Mouse (Mus musculus) hindbrain, postnatal 0 days (tissue): ENCODE measurements around the gene Gm42421. TPM values are rescaled to one million over a fixed set of nuclear protein-coding genes. Genes with fewer than 3 reads are reported as not detected.

Experiments used
- ATAC-seq: fragments of 200-750 bp; cut with Nextera tagmentation; 2 replicates; pipeline ENCODE4 v1.8.0; 2017; ENCODE audit warnings: mild to moderate bottlenecking, moderate TSS enrichment, moderate library complexity
- DNase-seq: peaks from one replicate; pipeline ENCODE4 v3.0.0-alpha.2; 2015; ENCODE audit warnings: low spot score
- H3K27ac ChIP-seq: fragments of 300-500 bp; sonication (generic); 2 replicates; pipeline ENCODE4 v1.5.1; 2014; ENCODE audit warnings: mild to moderate bottlenecking
- H3K27me3 ChIP-seq: fragments of 300-500 bp; sonication (generic); 2 replicates; pipeline ENCODE4 v1.6.1; 2014; ENCODE audit warnings: low read length, mixed read lengths; ENCODE audit not compliant: insufficient read depth
- H3K36me3 ChIP-seq: fragments of 300-500 bp; sonication (generic); 2 replicates; pipeline ENCODE4 v1.6.1; 2014; ENCODE audit warnings: low read length, mixed read lengths; ENCODE audit not compliant: insufficient read depth
- H3K4me1 ChIP-seq: fragments of 300-500 bp; sonication (generic); 2 replicates; pipeline ENCODE4 v1.6.1; 2014; ENCODE audit warnings: antibody characterized with exemption, low read length, mixed read lengths; ENCODE audit not compliant: insufficient read depth
- H3K4me2 ChIP-seq: fragments of 300-500 bp; sonication (generic); 2 replicates; pipeline ENCODE4 v1.6.1; 2014; ENCODE audit warnings: low read depth, mild to moderate bottlenecking, low read length, moderate library complexity, mixed read lengths
- H3K4me3 ChIP-seq: fragments of 300-500 bp; sonication (generic); 2 replicates; pipeline ENCODE4 v1.5.1; 2014; ENCODE audit warnings: low read length
- H3K9ac ChIP-seq: fragments of 300-500 bp; sonication (generic); replicated peaks from 2 replicates; pipeline ENCODE4 v1.6.1; 2014; ENCODE audit warnings: mild to moderate bottlenecking, low read length, moderate library complexity, mixed read lengths
- H3K9me3 ChIP-seq: fragments of 300-500 bp; sonication (generic); 2 replicates; pipeline ENCODE4 v1.6.1; 2016; ENCODE audit warnings: low read length, mixed read lengths
- CTCF ChIP-seq: IDR thresholded peaks from 2 replicates; pipeline ENCODE4 v1.5.1; 2016; ENCODE audit warnings: antibody characterized with exemption, control low read depth, low read depth
- WGBS: fragments of 180-500 bp; shearing (Covaris S2); extraction: QIAGEN DNeasy Blood & Tissue Kit; methylation state at CpG from one replicate; pipeline ENCODE4 v1.1.7; 2014; 5-methylcytosine and 5-hydroxymethylcytosine counted together
- polyA plus RNA-seq: library from polyadenylated mRNA; unstranded; fragments of >200 nt; fragmentation: Nextera tagmentation; extraction: Ambion mirVana; gene quantifications from 2 replicates; pipeline ENCODE4 v1.2.1, GENCODE M21; 2015
- total RNA-seq: library from RNA; depleted of rRNA; stranded (reverse); fragments of >200 nt; gene quantifications from 2 replicates; pipeline ENCODE4 v1.2.3, GENCODE M21; 2014; rRNA removed

Gene Gm42421
- total RNA-seq (0.99 TPM in 1 of 2 replicates, not detected in the other), polyA plus RNA-seq (1.5 and 2.8 TPM in 2 replicates)

GRCm38 (mm10) chr5:143927875-143928274 is at the start of gene Gm42421:
Gm42421 (plus strand) TSS chr5:143928175.
- Histone ChIP-seq H3K4me1 (no peaks in the 10 kb centered on the region), H3K9me3 (no peaks in the 10 kb centered on the region), H3K9ac (no peak within 1 kb of the TSS), H3K27me3 (no peaks in the 10 kb centered on the region), H3K4me3 (no peak within 1 kb of the TSS), H3K27ac (no peak within 1 kb of the TSS), H3K4me2 (no peak within 1 kb of the TSS), H3K36me3 (peaks cover 60% of the 10 kb centered on the region)
- DNase-seq (no peak), ATAC-seq (no peak)
- no peak for TF ChIP-seq CTCF
- WGBS: 96% methylated on average over 8 of the region's 8 CpGs

GRCm38 (mm10) chr5:143885274-143885673 is 42.7 kb upstream of the Gm42421 start:
- 98% methylated on average over 3 of the region's 3 CpGs for WGBS
- peaks cover 89% of the 10 kb centered on the region for H3K36me3 ChIP-seq

GRCm38 (mm10) chr5:143890741-143891140 is 37.2 kb upstream of the Gm42421 start:
- Histone ChIP-seq H3K9ac (no peak overlapping the region), H3K4me2 (no peak overlapping the region), H3K4me3 (no peak overlapping the region), H3K9me3 (no peaks in the 10 kb centered on the region), H3K27ac (no peak overlapping the region), H3K4me1 (no peaks in the 10 kb centered on the region), H3K27me3 (no peaks in the 10 kb centered on the region), H3K36me3 (peaks cover 52% of the 10 kb centered on the region)
- ATAC-seq: no peak
- 90% methylated on average over 6 of the region's 6 CpGs for WGBS
- no peak for TF ChIP-seq CTCF
- no peak for DNase-seq

More at GRCm38 (mm10) chr5:143885274-143885673, 42.7 kb upstream of the Gm42421 start:
- no peaks in the 10 kb centered on the region for H3K27me3 ChIP-seq
- ATAC-seq: no peak
- no peak overlapping the region for H3K27ac ChIP-seq
- H3K4me2 ChIP-seq: no peak overlapping the region
- H3K4me3 ChIP-seq: no peak overlapping the region
- DNase-seq: no peak
- no peak overlapping the region for H3K9ac ChIP-seq
- TF ChIP-seq CTCF: no peak
- no peaks in the 10 kb centered on the region for H3K4me1 ChIP-seq
- no peaks in the 10 kb centered on the region for H3K9me3 ChIP-seq

GRCm38 (mm10) chr5:143892255-143892886 is 35.6 kb upstream of the Gm42421 start:
- 76% methylated on average over 9 of the region's 9 CpGs for WGBS
- Histone ChIP-seq H3K9ac (no peak overlapping the region), H3K27ac (no peak overlapping the region), H3K4me1 (no peaks in the 10 kb centered on the region), H3K27me3 (no peaks in the 10 kb centered on the region), H3K4me2 (no peak overlapping the region), H3K36me3 (peaks cover 44% of the 10 kb centered on the region), H3K4me3 (no peak overlapping the region), H3K9me3 (no peaks in the 10 kb centered on the region)
- TF ChIP-seq CTCF: peak; percentile 34
- ATAC-seq (no peak), DNase-seq (peak; percentile 14)

- DNase-seq (no peak), ATAC-seq (no peak)
- H3K4me2 ChIP-seq: no peak overlapping the region
- no peak for TF ChIP-seq CTCF
- 72% methylated on average over 5 of the region's 5 CpGs for WGBS
- H3K9ac ChIP-seq: no peak overlapping the region
- H3K27me3 ChIP-seq: no peaks in the 10 kb centered on the region
- H3K36me3 ChIP-seq: peaks cover 44% of the 10 kb centered on the region
- H3K4me1 ChIP-seq: no peaks in the 10 kb centered on the region
- H3K27ac ChIP-seq: no peak overlapping the region
- H3K9me3 ChIP-seq: no peaks in the 10 kb centered on the region
- H3K4me3 ChIP-seq: no peak overlapping the region
Measured at GRCm38 (mm10) chr5:143893396-143893795, 34.6 kb upstream of the Gm42421 start.

- H3K4me2 ChIP-seq: no peak within 1 kb of the TSS
- H3K27ac ChIP-seq: no peak within 1 kb of the TSS
- no peak for DNase-seq
- H3K4me1 ChIP-seq: no peaks in the 10 kb centered on the region
- no peaks in the 10 kb centered on the region for H3K9me3 ChIP-seq
- no peak for TF ChIP-seq CTCF
- ATAC-seq: no peak
- WGBS: 85% methylated on average over 14 of the region's 14 CpGs
- peaks cover 49% of the 10 kb centered on the region for H3K36me3 ChIP-seq
- no peak within 1 kb of the TSS for H3K9ac ChIP-seq
- H3K4me3 ChIP-seq: no peak within 1 kb of the TSS
- H3K27me3 ChIP-seq: no peaks in the 10 kb centered on the region
Measured at GRCm38 (mm10) chr5:143897635-143898330, 30.2 kb upstream of the Gm42421 start, which contains the start of gene Ankrd61. Ankrd61 (minus strand) TSS chr5:143897685.

GRCm38 (mm10) chr5:143902111-143902510 is 25.9 kb upstream of the Gm42421 start:
- Histone ChIP-seq H3K36me3 (peaks cover 71% of the 10 kb centered on the region), H3K4me1 (no peaks in the 10 kb centered on the region), H3K27me3 (no peaks in the 10 kb centered on the region), H3K27ac (no peak overlapping the region), H3K9ac (no peak overlapping the region), H3K9me3 (no peaks in the 10 kb centered on the region), H3K4me3 (no peak overlapping the region), H3K4me2 (no peak overlapping the region)
- TF ChIP-seq CTCF: no peak
- ATAC-seq (peak; percentile 58; the same call in 1 of the 2 replicates), DNase-seq (peak; percentile 55)
- 68% methylated on average over 3 of the region's 3 CpGs for WGBS
